Mouse (Mus musculus): ENCODE measurements around the gene Wnk3. TPM values are rescaled to one million over a fixed set of nuclear protein-coding genes. Genes with fewer than 3 reads are reported as not detected.

Gene Wnk3
- polyA plus RNA-seq, 2 experiments = 2.6 to 3.2 TPM

DNA sequence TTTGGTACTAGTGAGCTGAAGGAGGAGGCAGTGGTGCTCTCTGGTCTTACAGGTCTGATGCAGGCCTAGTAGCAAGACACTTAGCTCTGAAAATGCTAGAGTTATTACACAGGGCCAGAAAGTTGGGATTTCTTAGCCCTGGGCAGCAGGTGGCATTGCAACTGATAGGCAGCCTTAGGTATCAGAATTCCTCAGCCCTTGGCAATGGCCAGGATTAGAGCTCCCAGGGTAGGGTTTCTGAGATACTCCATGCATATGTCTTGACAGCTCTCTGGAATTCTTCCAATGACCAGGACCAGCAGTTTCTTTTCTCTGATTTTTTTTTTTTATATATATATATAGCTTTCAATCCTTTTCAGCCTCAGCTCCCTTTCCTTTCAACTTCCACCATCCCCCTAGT lies 100.5 kb downstream of the Wnk3 start:
- Histone ChIP-seq H3K36me3 (ENCODE audit: control insufficient read depth, insufficient read depth, low read length) (no peaks in the 10 kb centered on the region), H3K27ac (replicated peaks; ENCODE audit: low read depth, low read length) (no peak overlapping the region), H3K9ac (ENCODE audit: low read depth, low read length, severe bottlenecking) (no peak overlapping the region), H3K9me3 (ENCODE audit: control insufficient read depth, low read length) (no peaks in the 10 kb centered on the region), H3K27me3 (ENCODE audit: control insufficient read depth, insufficient read depth, low read length) (no peaks in the 10 kb centered on the region), H3K4me3 (replicated peaks; ENCODE audit: low read length) (no peak overlapping the region), H3K4me1 (ENCODE audit: control insufficient read depth, insufficient read depth, low read length) (no peaks in the 10 kb centered on the region), H3K4me2 (replicated peaks; ENCODE audit: low read depth, low read length, severe bottlenecking) (no peak overlapping the region)
- ATAC-seq (ENCODE audit: low FRiP score, low read depth) (no peak), DNase-seq (ENCODE audit: low spot score) (peak; percentile 5)
- no peak for TF ChIP-seq POLR2A (IDR thresholded peaks at IDR 0.05; ENCODE audit: borderline replicate concordance, extremely low read depth, insufficient read depth, insufficient read length)

- 0 out of 2 replicates have a peak, but pooled peaks cover 4% of the 10 kb centered on the region for H3K36me3 ChIP-seq (ENCODE audit: control insufficient read depth, insufficient read depth, low read length)
- TF ChIP-seq POLR2A (IDR thresholded peaks at IDR 0.05; ENCODE audit: borderline replicate concordance, extremely low read depth, insufficient read depth, insufficient read length) = no peak
- DNase-seq (ENCODE audit: low spot score) (no peak), ATAC-seq (ENCODE audit: low FRiP score, low read depth) (no peak)
- H3K9ac ChIP-seq (ENCODE audit: low read depth, low read length, severe bottlenecking) = no peak overlapping the region
- no peaks in the 10 kb centered on the region for H3K27me3 ChIP-seq (ENCODE audit: control insufficient read depth, insufficient read depth, low read length)
- H3K27ac ChIP-seq (replicated peaks; ENCODE audit: low read depth, low read length) = no peak overlapping the region
- H3K4me3 ChIP-seq (replicated peaks; ENCODE audit: low read length) = no peak overlapping the region
- 74% methylated on average over 4 of the region's 4 CpGs for WGBS
- no peaks in the 10 kb centered on the region for H3K4me1 ChIP-seq (ENCODE audit: control insufficient read depth, insufficient read depth, low read length)
- H3K9me3 ChIP-seq (ENCODE audit: control insufficient read depth, low read length) = no peaks in the 10 kb centered on the region
- no peak overlapping the region for H3K4me2 ChIP-seq (replicated peaks; ENCODE audit: low read depth, low read length, severe bottlenecking)
These were observed 115.9 kb downstream of the Wnk3 start for GRCm38 (mm10) chrX:151313732-151314131.

DNA sequence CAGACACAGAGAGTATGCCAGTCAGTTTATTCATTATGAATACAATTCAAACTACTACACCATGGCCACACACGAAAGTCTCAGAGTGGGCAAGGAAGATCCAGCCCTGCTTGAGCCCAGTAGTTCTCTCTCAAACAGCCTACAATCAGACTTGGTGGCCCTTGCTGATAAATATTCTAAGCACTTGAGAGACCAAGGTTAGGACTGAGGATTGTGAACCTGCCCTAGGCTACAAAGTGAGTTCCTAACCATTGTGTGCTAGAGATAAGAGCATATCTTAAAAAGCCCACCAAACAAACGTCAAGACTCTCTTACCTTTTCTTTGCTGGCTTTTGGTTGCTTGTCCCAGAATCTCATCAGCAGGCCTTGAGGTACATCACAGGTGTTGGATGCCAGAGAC lies 135.7 kb downstream of the Wnk3 start:
- no peak overlapping the region for H3K4me3 ChIP-seq (replicated peaks; ENCODE audit: low read length)
- no peak overlapping the region for H3K27ac ChIP-seq (replicated peaks; ENCODE audit: low read depth, low read length)
- no peaks in the 10 kb centered on the region for H3K27me3 ChIP-seq (ENCODE audit: control insufficient read depth, insufficient read depth, low read length)
- WGBS = 76% methylated on average over 2 of the region's 2 CpGs
- TF ChIP-seq POLR2A (IDR thresholded peaks at IDR 0.05; ENCODE audit: borderline replicate concordance, extremely low read depth, insufficient read depth, insufficient read length) = no peak
- H3K4me2 ChIP-seq (replicated peaks; ENCODE audit: low read depth, low read length, severe bottlenecking) = no peak overlapping the region
- no peaks in the 10 kb centered on the region for H3K36me3 ChIP-seq (ENCODE audit: control insufficient read depth, insufficient read depth, low read length)
- DNase-seq (ENCODE audit: low spot score) = no peak
- no peak for ATAC-seq (ENCODE audit: low FRiP score, low read depth)
- H3K9me3 ChIP-seq (ENCODE audit: control insufficient read depth, low read length) = no peaks in the 10 kb centered on the region
- no peak overlapping the region for H3K9ac ChIP-seq (ENCODE audit: low read depth, low read length, severe bottlenecking)
- no peaks in the 10 kb centered on the region for H3K4me1 ChIP-seq (ENCODE audit: control insufficient read depth, insufficient read depth, low read length)

DNA sequence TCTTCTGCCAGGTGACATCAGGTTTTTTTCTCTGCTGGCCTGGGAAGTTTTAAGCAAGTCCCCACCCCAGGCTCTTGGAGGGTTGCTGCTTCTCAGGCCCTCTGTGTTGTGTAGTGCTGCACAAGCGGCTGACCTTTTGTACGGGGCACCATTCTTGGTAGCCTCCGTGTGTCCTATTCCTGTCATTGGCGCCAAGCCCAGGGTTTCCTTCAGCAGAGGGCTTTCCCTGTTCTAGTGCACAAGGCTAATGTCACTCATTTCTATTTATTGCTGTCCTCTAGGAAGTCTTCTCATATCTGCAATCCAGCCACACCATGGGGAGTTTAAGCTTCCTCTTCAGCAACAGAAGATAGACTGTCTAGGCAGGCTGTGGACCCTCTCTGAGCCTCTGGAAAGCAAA lies 139.9 kb downstream of the Wnk3 start:
- no peaks in the 10 kb centered on the region for H3K27me3 ChIP-seq (ENCODE audit: control insufficient read depth, insufficient read depth, low read length)
- ATAC-seq (ENCODE audit: low FRiP score, low read depth) = no peak
- WGBS = 72% methylated on average over 4 of the region's 4 CpGs
- no peak overlapping the region for H3K9ac ChIP-seq (ENCODE audit: low read depth, low read length, severe bottlenecking)
- no peak for TF ChIP-seq POLR2A (IDR thresholded peaks at IDR 0.05; ENCODE audit: borderline replicate concordance, extremely low read depth, insufficient read depth, insufficient read length)
- H3K4me3 ChIP-seq (replicated peaks; ENCODE audit: low read length) = no peak overlapping the region
- no peaks in the 10 kb centered on the region for H3K4me1 ChIP-seq (ENCODE audit: control insufficient read depth, insufficient read depth, low read length)
- no peak overlapping the region for H3K4me2 ChIP-seq (replicated peaks; ENCODE audit: low read depth, low read length, severe bottlenecking)
- no peak for DNase-seq (ENCODE audit: low spot score)
- no peaks in the 10 kb centered on the region for H3K9me3 ChIP-seq (ENCODE audit: control insufficient read depth, low read length)
- H3K27ac ChIP-seq (replicated peaks; ENCODE audit: low read depth, low read length) = no peak overlapping the region
- no peaks in the 10 kb centered on the region for H3K36me3 ChIP-seq (ENCODE audit: control insufficient read depth, insufficient read depth, low read length)

DNA sequence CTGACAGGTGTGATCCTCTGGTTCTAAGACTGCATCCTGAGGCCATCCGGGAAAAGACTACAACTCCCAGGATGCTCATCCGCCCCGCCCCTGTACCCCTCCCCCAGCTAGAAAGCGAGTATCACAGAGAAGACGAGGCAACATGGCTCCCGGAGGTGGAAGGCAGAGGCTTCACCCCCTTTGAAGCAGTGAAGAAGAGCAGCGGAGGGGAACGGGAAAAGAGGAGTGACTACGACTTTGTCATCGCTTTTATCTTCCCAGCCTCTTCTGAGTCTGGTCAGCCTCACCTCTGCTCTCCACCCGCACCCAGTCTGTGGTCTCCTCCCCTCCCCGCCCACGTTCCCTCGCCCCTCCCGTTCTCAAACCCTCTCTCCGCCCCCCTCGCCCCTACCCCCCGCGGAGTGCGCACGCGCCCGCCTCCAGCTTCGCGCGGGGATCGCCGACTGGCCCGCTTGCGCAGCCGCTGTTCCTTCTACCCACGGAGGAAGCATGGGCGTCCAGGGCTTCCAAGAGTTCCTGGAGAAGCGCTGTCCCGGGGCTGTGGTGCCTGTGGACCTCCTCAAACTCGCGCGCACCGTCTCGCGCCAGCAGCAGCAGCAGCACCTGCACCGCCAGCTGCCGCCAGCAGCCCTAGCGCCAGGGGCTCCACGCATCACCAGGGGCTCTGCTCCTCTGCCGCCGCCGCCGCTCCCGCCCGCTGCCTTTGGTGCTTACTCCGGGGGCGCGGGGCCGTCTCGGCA lies 146.1 kb downstream of the Wnk3 start, which contains the start of gene Fam120c:
Gene Fam120c (plus strand): TSS at position 415 of the 740 bp plus-strand sequence.
- H3K9me3 ChIP-seq (ENCODE audit: control insufficient read depth, low read length) = no peaks in the 10 kb centered on the region
- TF ChIP-seq POLR2A (IDR thresholded peaks at IDR 0.05; ENCODE audit: borderline replicate concordance, extremely low read depth, insufficient read depth, insufficient read length) = no peak
- peak; percentile 75 for DNase-seq (ENCODE audit: low spot score)
- ATAC-seq (ENCODE audit: low FRiP score, low read depth) = peak; percentile 93
- no peaks in the 10 kb centered on the region for H3K36me3 ChIP-seq (ENCODE audit: control insufficient read depth, insufficient read depth, low read length)
- peak within 1 kb of the TSS; percentile 58 for H3K27ac ChIP-seq (replicated peaks; ENCODE audit: low read depth, low read length)
- peak within 1 kb of the TSS; percentile 60 for H3K9ac ChIP-seq (ENCODE audit: low read depth, low read length, severe bottlenecking)
- peaks cover 4% of the 10 kb centered on the region; the same call in 1 of the 2 replicates for H3K27me3 ChIP-seq (ENCODE audit: control insufficient read depth, insufficient read depth, low read length)
- peak within 1 kb of the TSS; percentile 55 for H3K4me3 ChIP-seq (replicated peaks; ENCODE audit: low read length)
- no peaks in the 10 kb centered on the region for H3K4me1 ChIP-seq (ENCODE audit: control insufficient read depth, insufficient read depth, low read length)
- WGBS = 20% methylated on average over 33 of the region's 56 CpGs
- peak within 1 kb of the TSS; percentile 61 for H3K4me2 ChIP-seq (replicated peaks; ENCODE audit: low read depth, low read length, severe bottlenecking)

Measured in limb, embryonic 14.5 days (tissue).